Mouse (Mus musculus): ENCODE results near the gene Snx29. TPM values are rescaled to one million over a fixed set of nuclear protein-coding genes. Genes with fewer than 3 reads are reported as not detected.
A peak's percentile ranks its signal among the peaks of the same experiment; 100 is the strongest.

Snx29 gene
- polyA plus RNA-seq, 1 experiment from 2014 or later, result 6.9 TPM

DNA sequence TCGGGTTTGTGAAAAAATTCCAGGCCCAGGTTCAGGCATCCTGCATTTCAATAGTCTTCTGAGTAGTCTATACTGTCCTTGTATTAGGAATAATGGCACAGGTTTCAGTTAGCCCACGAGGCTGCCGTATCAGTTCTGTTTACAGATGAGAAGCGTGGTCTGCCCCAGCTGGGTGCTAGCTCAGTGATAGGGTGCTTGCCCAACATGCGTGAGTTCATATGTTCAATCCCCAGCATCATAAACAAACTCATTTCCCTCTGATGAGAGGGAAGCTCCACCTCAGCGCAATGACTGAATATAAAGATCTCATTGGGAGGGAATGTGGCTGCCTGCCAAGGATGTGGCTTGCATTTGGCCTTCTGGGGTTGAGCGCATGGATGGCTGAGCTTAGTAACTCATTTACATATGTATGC is 47.4 kb downstream of the Snx29 start:
- H3K9me3 ChIP-seq (replicated peaks; ENCODE audit: low read length), result no peaks in the 10 kb centered on the region
- TF ChIP-seq CTCF (IDR thresholded peaks at IDR 0.05; ENCODE audit: low read depth), result no peak
- peak; percentile 62 for DNase-seq (ENCODE audit: low spot score)
- H3K4me2 ChIP-seq (ENCODE audit: low read length), result no peak overlapping the region
- H3K27me3 ChIP-seq (ENCODE audit: insufficient read depth, low read length), result no peaks in the 10 kb centered on the region
- peak overlapping the region; percentile 27; the same call in 1 of the 2 replicates for H3K27ac ChIP-seq
- ATAC-seq (replicated peaks; ENCODE audit: low FRiP score, low read depth), result no peak
- H3K4me1 ChIP-seq (replicated peaks; ENCODE audit: insufficient read depth, low read length), result peaks cover 18% of the 10 kb centered on the region; the same call in 1 of the 2 replicates
- WGBS, result 65% methylated on average over 7 of the region's 7 CpGs
- H3K4me3 ChIP-seq (replicated peaks; ENCODE audit: low read depth, low read length), result no peak overlapping the region
- no peak overlapping the region for H3K9ac ChIP-seq (ENCODE audit: low read depth, low read length)
- no peaks in the 10 kb centered on the region for H3K36me3 ChIP-seq (ENCODE audit: insufficient read depth, low read length)

DNA sequence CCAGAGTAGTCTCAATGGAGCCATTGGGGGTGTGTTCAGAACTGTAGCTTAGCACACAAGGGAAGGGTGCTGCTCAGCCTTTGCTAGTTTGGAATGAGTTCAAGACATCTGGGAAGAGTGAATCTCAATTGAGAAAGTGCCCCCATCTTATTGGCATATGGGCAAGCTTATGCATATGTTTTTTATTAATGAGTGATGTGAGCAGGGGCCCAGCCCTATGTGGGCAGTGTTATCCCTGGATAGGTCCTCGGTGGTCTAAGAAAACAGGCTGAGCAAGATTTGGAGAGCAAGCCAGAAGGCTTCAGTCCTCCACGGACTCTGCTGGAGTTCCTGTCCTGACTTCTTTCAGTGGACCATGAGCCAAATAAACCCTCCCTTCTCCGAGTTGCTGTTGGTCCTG is 56.6 kb downstream of the Snx29 start:
- WGBS, result 51% methylated on average over 3 of the region's 3 CpGs
- Histone ChIP-seq H3K27me3 (ENCODE audit: insufficient read depth, low read length) (no peaks in the 10 kb centered on the region), H3K9ac (ENCODE audit: low read depth, low read length) (no peak overlapping the region), H3K4me2 (ENCODE audit: low read length) (no peak overlapping the region), H3K9me3 (replicated peaks; ENCODE audit: low read length) (no peaks in the 10 kb centered on the region), H3K36me3 (ENCODE audit: insufficient read depth, low read length) (0 out of 2 replicates have a peak, but pooled peaks cover 2% of the 10 kb centered on the region), H3K27ac (no peak overlapping the region), H3K4me3 (replicated peaks; ENCODE audit: low read depth, low read length) (no peak overlapping the region), H3K4me1 (replicated peaks; ENCODE audit: insufficient read depth, low read length) (no peaks in the 10 kb centered on the region)
- no peak for TF ChIP-seq CTCF (IDR thresholded peaks at IDR 0.05; ENCODE audit: low read depth)
- ATAC-seq (replicated peaks; ENCODE audit: low FRiP score, low read depth) (no peak), DNase-seq (ENCODE audit: low spot score) (no peak)

DNA sequence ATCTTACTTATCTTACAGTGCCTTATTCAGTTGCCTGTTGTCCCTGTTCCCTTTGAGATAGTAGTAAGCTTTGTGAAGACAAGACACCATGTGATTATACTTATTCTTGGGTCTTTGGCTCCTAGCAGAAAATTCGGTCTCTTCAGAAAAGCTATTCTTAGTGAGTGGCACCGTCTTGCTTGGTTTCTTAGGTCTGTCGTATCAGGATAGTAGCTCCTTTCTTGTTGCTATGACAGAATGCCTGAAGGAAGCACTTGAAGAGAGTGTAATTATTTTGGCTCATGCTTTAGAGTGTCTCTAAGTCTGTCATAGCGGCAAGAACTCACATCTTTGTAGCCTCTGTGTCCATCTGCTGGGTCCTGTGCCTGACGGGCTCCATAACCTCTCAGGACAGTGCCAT is 57.3 kb downstream of the Snx29 start:
- WGBS, result 90% methylated on average over 5 of the region's 5 CpGs
- H3K27me3 ChIP-seq (ENCODE audit: insufficient read depth, low read length), result no peaks in the 10 kb centered on the region
- H3K36me3 ChIP-seq (ENCODE audit: insufficient read depth, low read length), result 0 out of 2 replicates have a peak, but pooled peaks cover 2% of the 10 kb centered on the region
- H3K9ac ChIP-seq (ENCODE audit: low read depth, low read length), result no peak overlapping the region
- ATAC-seq (replicated peaks; ENCODE audit: low FRiP score, low read depth) (no peak), DNase-seq (ENCODE audit: low spot score) (no peak)
- TF ChIP-seq CTCF (IDR thresholded peaks at IDR 0.05; ENCODE audit: low read depth), result no peak
- H3K4me2 ChIP-seq (ENCODE audit: low read length), result no peak overlapping the region
- H3K27ac ChIP-seq, result no peak overlapping the region
- H3K4me1 ChIP-seq (replicated peaks; ENCODE audit: insufficient read depth, low read length), result no peaks in the 10 kb centered on the region
- no peak overlapping the region for H3K4me3 ChIP-seq (replicated peaks; ENCODE audit: low read depth, low read length)
- H3K9me3 ChIP-seq (replicated peaks; ENCODE audit: low read length), result no peaks in the 10 kb centered on the region

DNA sequence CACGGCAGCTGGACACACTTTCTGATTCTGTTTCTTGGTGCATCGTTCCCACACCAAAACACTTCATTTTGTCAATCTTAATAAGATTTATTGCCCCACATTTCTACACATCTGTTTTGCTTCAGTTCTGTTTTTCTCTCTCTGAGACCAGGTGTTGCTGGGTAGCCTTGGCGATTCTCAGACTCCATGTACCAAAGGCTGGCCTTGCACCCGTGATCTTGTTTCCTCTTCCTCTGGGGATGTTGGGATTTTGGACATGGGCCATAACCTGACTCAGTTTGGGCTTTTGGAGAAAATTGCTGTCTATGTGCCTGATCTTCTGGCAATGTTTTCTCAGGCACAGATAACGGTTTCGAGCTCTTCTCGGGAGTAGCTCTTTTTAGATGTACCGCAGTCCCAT is 58.2 kb downstream of the Snx29 start:
- 76% methylated on average over 8 of the region's 8 CpGs for WGBS
- no peak overlapping the region for H3K4me2 ChIP-seq (ENCODE audit: low read length)
- H3K9ac ChIP-seq (ENCODE audit: low read depth, low read length), result no peak overlapping the region
- TF ChIP-seq CTCF (IDR thresholded peaks at IDR 0.05; ENCODE audit: low read depth), result no peak
- H3K9me3 ChIP-seq (replicated peaks; ENCODE audit: low read length), result no peaks in the 10 kb centered on the region
- H3K27me3 ChIP-seq (ENCODE audit: insufficient read depth, low read length), result no peaks in the 10 kb centered on the region
- H3K36me3 ChIP-seq (ENCODE audit: insufficient read depth, low read length), result 0 out of 2 replicates have a peak, but pooled peaks cover 2% of the 10 kb centered on the region
- DNase-seq (ENCODE audit: low spot score), result no peak
- no peaks in the 10 kb centered on the region for H3K4me1 ChIP-seq (replicated peaks; ENCODE audit: insufficient read depth, low read length)
- H3K27ac ChIP-seq, result 0 out of 2 replicates have a peak overlapping the region, but pooled peaks have one; percentile 2
- no peak for ATAC-seq (replicated peaks; ENCODE audit: low FRiP score, low read depth)
- H3K4me3 ChIP-seq (replicated peaks; ENCODE audit: low read depth, low read length), result no peak overlapping the region

DNA sequence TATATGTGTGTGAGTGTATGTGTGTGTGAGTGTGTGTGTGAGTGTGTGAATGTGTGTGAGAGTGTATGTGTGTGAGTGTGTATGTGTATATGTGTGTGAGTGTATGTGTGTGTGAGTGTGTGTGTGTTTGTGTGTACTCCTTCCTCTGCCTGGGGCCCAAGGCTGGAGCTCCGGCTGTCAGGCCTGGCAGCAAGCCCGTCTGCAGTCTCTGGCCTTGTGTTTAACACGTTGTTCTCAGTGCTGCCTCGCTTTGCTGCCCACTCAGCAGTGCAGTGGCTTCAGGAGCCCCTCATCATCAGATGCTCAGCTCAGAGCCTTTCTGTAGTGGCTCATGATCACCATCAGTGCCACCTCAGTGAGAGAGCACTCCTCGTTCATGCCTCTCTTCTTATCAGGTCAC is 61.7 kb downstream of the Snx29 start:
- Histone ChIP-seq H3K4me2 (ENCODE audit: low read length) (no peak overlapping the region), H3K9ac (ENCODE audit: low read depth, low read length) (no peak overlapping the region), H3K27me3 (ENCODE audit: insufficient read depth, low read length) (no peaks in the 10 kb centered on the region), H3K27ac (no peak overlapping the region), H3K4me1 (replicated peaks; ENCODE audit: insufficient read depth, low read length) (no peaks in the 10 kb centered on the region), H3K36me3 (ENCODE audit: insufficient read depth, low read length) (no peaks in the 10 kb centered on the region), H3K9me3 (replicated peaks; ENCODE audit: low read length) (no peaks in the 10 kb centered on the region), H3K4me3 (replicated peaks; ENCODE audit: low read depth, low read length) (no peak overlapping the region)
- DNase-seq (ENCODE audit: low spot score) (no peak), ATAC-seq (replicated peaks; ENCODE audit: low FRiP score, low read depth) (no peak)
- no peak for TF ChIP-seq CTCF (IDR thresholded peaks at IDR 0.05; ENCODE audit: low read depth)
- 50% methylated on average over 5 of the region's 5 CpGs for WGBS

DNA sequence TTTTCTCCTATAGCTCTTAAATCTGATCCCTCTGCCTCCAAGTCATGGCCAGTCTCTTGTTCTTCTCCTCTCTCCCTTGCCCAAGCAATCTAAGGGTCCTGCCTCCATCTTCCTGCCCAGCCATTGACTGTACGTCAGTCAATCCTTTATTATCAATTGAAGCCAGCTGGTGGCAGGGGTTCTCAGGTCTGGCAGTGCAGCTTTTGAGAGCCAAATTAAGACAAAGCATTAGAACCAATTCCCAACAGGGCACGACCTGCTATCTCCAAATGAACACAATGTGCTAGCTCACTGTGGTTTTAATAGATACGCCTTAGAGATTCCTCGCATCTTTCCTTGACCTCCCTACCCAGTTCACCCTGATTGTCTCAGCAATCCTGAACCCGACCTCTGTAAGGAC is 62.4 kb downstream of the Snx29 start:
- Histone ChIP-seq H3K4me3 (replicated peaks; ENCODE audit: low read depth, low read length) (no peak overlapping the region), H3K4me2 (ENCODE audit: low read length) (no peak overlapping the region), H3K9me3 (replicated peaks; ENCODE audit: low read length) (no peaks in the 10 kb centered on the region), H3K27me3 (ENCODE audit: insufficient read depth, low read length) (no peaks in the 10 kb centered on the region), H3K9ac (ENCODE audit: low read depth, low read length) (no peak overlapping the region), H3K36me3 (ENCODE audit: insufficient read depth, low read length) (no peaks in the 10 kb centered on the region), H3K27ac (peak overlapping the region; percentile 16; the same call in 1 of the 2 replicates), H3K4me1 (replicated peaks; ENCODE audit: insufficient read depth, low read length) (no peaks in the 10 kb centered on the region)
- no peak for TF ChIP-seq CTCF (IDR thresholded peaks at IDR 0.05; ENCODE audit: low read depth)
- ATAC-seq (replicated peaks; ENCODE audit: low FRiP score, low read depth) (no peak), DNase-seq (ENCODE audit: low spot score) (no peak)
- WGBS, result 76% methylated on average over 5 of the region's 5 CpGs

DNA sequence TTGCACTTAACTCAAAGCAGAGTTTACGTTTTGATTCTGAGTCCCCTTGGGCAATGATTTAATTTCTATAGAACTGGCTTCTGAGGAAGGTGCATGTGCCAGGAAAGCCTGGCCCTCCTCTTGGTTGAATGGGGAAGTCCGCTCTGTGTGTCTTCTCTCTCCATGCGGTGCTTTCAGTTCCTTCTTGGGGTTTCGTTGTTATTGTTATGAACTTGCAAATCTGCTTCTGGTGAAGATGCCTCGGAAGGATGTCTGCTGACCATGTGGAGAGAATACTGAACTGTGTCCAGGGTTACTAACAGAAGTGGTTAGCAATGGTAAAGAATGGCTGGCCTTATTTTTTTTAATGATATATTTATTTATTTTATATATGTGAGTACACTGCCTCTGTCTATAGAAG is 63.1 kb downstream of the Snx29 start:
- ATAC-seq (replicated peaks; ENCODE audit: low FRiP score, low read depth), result no peak
- Histone ChIP-seq H3K27ac (no peak overlapping the region), H3K27me3 (ENCODE audit: insufficient read depth, low read length) (no peaks in the 10 kb centered on the region), H3K36me3 (ENCODE audit: insufficient read depth, low read length) (no peaks in the 10 kb centered on the region), H3K4me2 (ENCODE audit: low read length) (no peak overlapping the region), H3K9me3 (replicated peaks; ENCODE audit: low read length) (no peaks in the 10 kb centered on the region), H3K9ac (ENCODE audit: low read depth, low read length) (no peak overlapping the region), H3K4me1 (replicated peaks; ENCODE audit: insufficient read depth, low read length) (no peaks in the 10 kb centered on the region), H3K4me3 (replicated peaks; ENCODE audit: low read depth, low read length) (no peak overlapping the region)
- no peak for DNase-seq (ENCODE audit: low spot score)
- 73% methylated on average over 5 of the region's 5 CpGs for WGBS
- TF ChIP-seq CTCF (IDR thresholded peaks at IDR 0.05; ENCODE audit: low read depth), result no peak

All from kidney, postnatal 0 days (tissue).